Mouse (Mus musculus): ENCODE data around the gene Olfr1423. TPM values are rescaled to one million over a fixed set of nuclear protein-coding genes. Genes with fewer than 3 reads are reported as not detected.
"Not testable (repeated sequence)": the region's sequence is repeated elsewhere in the genome, so short reads cannot be mapped to it uniquely, and the experiment has no call there.

Olfr1423 gene
- polyA plus RNA-seq, 1 experiment from 2014 or later, result not detected

- Histone ChIP-seq H3K27me3 (no peaks in the 10 kb centered on the region), H3K27ac (no peak overlapping the region), H3K9ac (replicated peaks) (no peak overlapping the region), H3K4me1 (replicated peaks) (no peaks in the 10 kb centered on the region), H3K4me3 (replicated peaks) (no peak overlapping the region), H3K36me3 (peaks cover 80% of the 10 kb centered on the region), H3K9me3 (no peaks in the 10 kb centered on the region), H3K4me2 (no peak overlapping the region)
- ATAC-seq (ENCODE audit: insufficient number of reproducible peaks, insufficient read depth, low FRiP score, low TSS enrichment, low read depth), result no peak
- 88% methylated on average over 10 of the region's 10 CpGs for WGBS
Observed at GRCm38 (mm10) chr19:11992441-11993029, 48.6 kb downstream of the Olfr1423 start.

DNA sequence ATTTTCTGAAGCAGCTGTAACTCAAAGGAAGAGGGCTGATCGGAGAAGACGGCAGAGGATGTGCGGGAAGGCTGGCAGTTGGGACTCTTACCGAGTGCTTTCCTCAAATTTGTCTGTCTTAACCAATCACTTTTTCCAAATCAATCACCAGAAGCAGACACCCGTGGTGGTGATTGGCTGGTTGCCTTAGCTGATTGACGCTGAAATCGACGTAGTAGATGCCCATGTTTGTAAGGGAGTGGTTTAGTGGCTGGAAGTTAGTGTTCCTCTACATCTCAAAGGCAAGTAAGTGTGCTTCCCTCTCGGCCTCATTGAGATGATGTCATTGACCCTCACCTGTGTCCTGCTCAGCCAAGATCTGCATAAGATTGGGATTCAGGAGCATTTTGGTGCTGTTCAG is 49.1 kb downstream of the Olfr1423 start:
- H3K4me2 ChIP-seq, result no peak overlapping the region
- no peak overlapping the region for H3K4me3 ChIP-seq (replicated peaks)
- H3K36me3 ChIP-seq, result peaks cover 85% of the 10 kb centered on the region
- 96% methylated on average over 9 of the region's 9 CpGs for WGBS
- no peaks in the 10 kb centered on the region for H3K9me3 ChIP-seq
- no peaks in the 10 kb centered on the region for H3K4me1 ChIP-seq (replicated peaks)
- no peak for ATAC-seq (ENCODE audit: insufficient number of reproducible peaks, insufficient read depth, low FRiP score, low TSS enrichment, low read depth)
- no peaks in the 10 kb centered on the region for H3K27me3 ChIP-seq
- H3K27ac ChIP-seq, result no peak overlapping the region
- H3K9ac ChIP-seq (replicated peaks), result no peak overlapping the region

GRCm38 (mm10) chr19:11989334-11989733 is 51.8 kb downstream of the Olfr1423 start:
- peaks cover 90% of the 10 kb centered on the region for H3K36me3 ChIP-seq
- 96% methylated on average over 7 of the region's 7 CpGs for WGBS
- H3K4me2 ChIP-seq, result no peak overlapping the region
- H3K27ac ChIP-seq, result no peak overlapping the region
- no peak for ATAC-seq (ENCODE audit: insufficient number of reproducible peaks, insufficient read depth, low FRiP score, low TSS enrichment, low read depth)
- H3K9ac ChIP-seq (replicated peaks), result no peak overlapping the region
- no peak overlapping the region for H3K4me3 ChIP-seq (replicated peaks)
- no peaks in the 10 kb centered on the region for H3K9me3 ChIP-seq
- H3K27me3 ChIP-seq, result no peaks in the 10 kb centered on the region
- H3K4me1 ChIP-seq (replicated peaks), result no peaks in the 10 kb centered on the region

GRCm38 (mm10) chr19:11987841-11988240 is 53.3 kb downstream of the Olfr1423 start:
- peaks cover 93% of the 10 kb centered on the region for H3K36me3 ChIP-seq
- no peak overlapping the region for H3K4me3 ChIP-seq (replicated peaks)
- no peak overlapping the region for H3K9ac ChIP-seq (replicated peaks)
- no peaks in the 10 kb centered on the region for H3K4me1 ChIP-seq (replicated peaks)
- H3K27ac ChIP-seq, result no peak overlapping the region
- WGBS, result 92% methylated on average over 3 of the region's 3 CpGs
- H3K27me3 ChIP-seq, result no peaks in the 10 kb centered on the region
- no peaks in the 10 kb centered on the region for H3K9me3 ChIP-seq
- H3K4me2 ChIP-seq, result no peak overlapping the region
- ATAC-seq (ENCODE audit: insufficient number of reproducible peaks, insufficient read depth, low FRiP score, low TSS enrichment, low read depth), result no peak

DNA sequence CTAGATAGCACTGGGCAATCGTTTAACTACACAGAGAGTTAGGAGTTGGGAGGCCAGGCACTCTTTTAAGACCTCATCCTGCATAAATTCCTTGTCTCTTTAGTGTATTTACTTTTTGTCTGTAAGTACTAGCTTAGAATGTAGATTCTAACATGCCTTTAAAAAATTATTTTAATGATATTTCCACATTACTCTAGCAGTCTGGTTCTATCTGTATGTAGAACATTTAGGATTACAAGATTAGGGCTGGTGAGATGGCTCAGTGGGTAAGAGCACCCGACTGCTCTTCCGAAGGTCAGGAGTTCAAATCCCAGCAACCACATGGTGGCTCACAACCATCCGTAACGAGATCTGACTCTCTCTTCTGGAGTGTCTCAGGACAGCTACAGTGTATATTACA is 56.5 kb downstream of the Olfr1423 start:
- H3K9ac ChIP-seq (replicated peaks); H3K27ac ChIP-seq; H3K4me2 ChIP-seq; ATAC-seq (ENCODE audit: insufficient number of reproducible peaks, insufficient read depth, low FRiP score, low TSS enrichment, low read depth); H3K4me1 ChIP-seq (replicated peaks); H3K9me3 ChIP-seq; H3K27me3 ChIP-seq; H3K4me3 ChIP-seq (replicated peaks): not testable (repeated sequence)
- 86% methylated on average over 5 of the region's 5 CpGs for WGBS
- H3K36me3 ChIP-seq, result peaks cover 93% of the 10 kb centered on the region

Other genes with a start within 250 kb of the Olfr1423 start
- 5.1 and 5.8 TPM in 2 replicates for gene Stx3, start 221.9 kb downstream of the Olfr1423 start, polyA plus RNA-seq (2016; fragmentation: Nextera tagmentation; extraction: Ambion mirVana)
- gene Olfr1417, start 202.1 kb downstream of the Olfr1423 start, polyA plus RNA-seq (2016; fragmentation: Nextera tagmentation; extraction: Ambion mirVana), result not detected in 2 replicates
- not detected in 2 replicates for gene Olfr1418, start 180.3 kb downstream of the Olfr1423 start, polyA plus RNA-seq (2016; fragmentation: Nextera tagmentation; extraction: Ambion mirVana)
- not detected in 2 replicates for gene Olfr1419, start 166.2 kb downstream of the Olfr1423 start, polyA plus RNA-seq (2016; fragmentation: Nextera tagmentation; extraction: Ambion mirVana)
- gene Olfr1420, start 154.8 kb downstream of the Olfr1423 start, polyA plus RNA-seq (2016; fragmentation: Nextera tagmentation; extraction: Ambion mirVana), result 0.15 TPM in 1 of 2 replicates, not detected in the other
- gene Patl1, start 128.9 kb downstream of the Olfr1423 start, polyA plus RNA-seq (2016; fragmentation: Nextera tagmentation; extraction: Ambion mirVana), result 17.8 and 20.2 TPM in 2 replicates
- gene Osbp, start 75.4 kb downstream of the Olfr1423 start, polyA plus RNA-seq (2016; fragmentation: Nextera tagmentation; extraction: Ambion mirVana), result 4.9 and 5.1 TPM in 2 replicates
- not detected in 2 replicates for gene Olfr1424, start 21.4 kb upstream of the Olfr1423 start, polyA plus RNA-seq (2016; fragmentation: Nextera tagmentation; extraction: Ambion mirVana)
- gene Olfr1425, start 36.4 kb upstream of the Olfr1423 start, polyA plus RNA-seq (2016; fragmentation: Nextera tagmentation; extraction: Ambion mirVana), result not detected in 2 replicates
- not detected in 2 replicates for gene Olfr1426, start 50.7 kb upstream of the Olfr1423 start, polyA plus RNA-seq (2016; fragmentation: Nextera tagmentation; extraction: Ambion mirVana)
- gene Olfr1427, start 62.0 kb upstream of the Olfr1423 start, polyA plus RNA-seq (2016; fragmentation: Nextera tagmentation; extraction: Ambion mirVana), result not detected in 2 replicates
- gene Olfr1428, start 74.6 kb upstream of the Olfr1423 start, polyA plus RNA-seq (2016; fragmentation: Nextera tagmentation; extraction: Ambion mirVana), result not detected in 2 replicates
- not detected in 2 replicates for gene Olfr76, start 81.9 kb upstream of the Olfr1423 start, polyA plus RNA-seq (2016; fragmentation: Nextera tagmentation; extraction: Ambion mirVana)
- gene Olfr1555-ps1, start 128.8 kb upstream of the Olfr1423 start, polyA plus RNA-seq (2016; fragmentation: Nextera tagmentation; extraction: Ambion mirVana), result not detected in 2 replicates
- not detected in 2 replicates for gene Olfr1431, start 159.3 kb upstream of the Olfr1423 start, polyA plus RNA-seq (2016; fragmentation: Nextera tagmentation; extraction: Ambion mirVana)
- gene Olfr1432, start 191.3 kb upstream of the Olfr1423 start, polyA plus RNA-seq (2016; fragmentation: Nextera tagmentation; extraction: Ambion mirVana), result not detected in 2 replicates
- gene Olfr262, start 200.3 kb upstream of the Olfr1423 start, polyA plus RNA-seq (2016; fragmentation: Nextera tagmentation; extraction: Ambion mirVana), result not detected in 2 replicates
- gene Olfr235, start 219.7 kb upstream of the Olfr1423 start, polyA plus RNA-seq (2016; fragmentation: Nextera tagmentation; extraction: Ambion mirVana), result not detected in 2 replicates
- gene Olfr1434, start 238.5 kb upstream of the Olfr1423 start, polyA plus RNA-seq (2016; fragmentation: Nextera tagmentation; extraction: Ambion mirVana), result not detected in 2 replicates

Data from limb, embryonic 12.5 days (tissue).